ENCODE assay signal across 9 mouse cellular contexts in the genomic region with DNA sequence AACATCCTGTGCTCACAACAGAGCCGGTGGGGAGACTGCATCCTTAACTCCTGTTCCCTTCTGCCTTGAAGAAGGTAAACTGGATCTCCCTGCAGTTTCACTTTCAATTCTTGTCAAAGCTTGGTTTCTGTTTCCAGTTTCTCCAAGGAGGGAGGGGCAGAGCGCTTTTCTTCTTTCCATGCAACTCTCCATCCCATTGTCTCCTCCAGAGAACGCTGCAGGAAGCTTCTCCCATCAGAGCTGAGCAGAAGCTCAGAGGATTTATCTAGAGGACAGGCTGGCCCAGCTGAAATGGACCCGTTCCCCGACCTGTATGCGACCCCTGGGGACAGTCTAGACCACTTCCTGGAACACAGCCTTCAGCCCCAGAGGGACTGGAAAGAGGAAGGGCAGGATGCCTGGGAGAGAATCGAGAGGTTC. TPM values are rescaled to one million over a fixed set of nuclear protein-coding genes. Genes with fewer than 3 reads are reported as not detected.
DNase-seq lines count a peak whose midpoint lies in the region; ATAC-seq and TF ChIP-seq lines count a peak whose summit lies in the region.
"Had no signal": no experiment of that assay in that cellular context is flagged by ENCODE, and none has a peak within 500 bp of the region (broad histone marks: within the 10 kb centered on the region; RNA-seq: fewer than 3 reads in every experiment).

No protein-coding gene starts in this region.

- peaks cover 6 to 9% of the 10 kb centered on the region in 2 experiments; a peak in 2 of 4 replicates for H3K4me1 ChIP-seq in heart, embryonic 14.5 days (ENCODE audit: control insufficient read depth in 2 of 2, insufficient read depth in 2 of 2, low read length in 2 of 2)
- peaks cover 5% of the 10 kb centered on the region; the same call in 1 of the 2 replicates for H3K4me1 ChIP-seq in kidney, postnatal 0 days (replicated peaks; ENCODE audit: insufficient read depth, low read length)

- no peak for TF ChIP-seq CTCF in kidney, postnatal 0 days (IDR thresholded peaks at IDR 0.05; ENCODE audit: low read depth)

- H3K27ac ChIP-seq in heart, embryonic 14.5 days (replicated peaks in 1 of 2; ENCODE audit: control insufficient read depth in 1 of 2, insufficient read depth in 1 of 2, low read depth in 2 of 2, low read length in 2 of 2), result 0 out of 4 replicates have a peak overlapping the region, but pooled peaks of 1 of the 2 experiments have one; percentile 6
- H3K27ac ChIP-seq in kidney, postnatal 0 days, result peak overlapping the region; percentile 78
- H3K27ac ChIP-seq: midbrain, embryonic 12.5 days had no signal

- H3K4me2 ChIP-seq in heart, embryonic 14.5 days (ENCODE audit: low read length), result peak overlapping the region; percentile 62
- peak overlapping the region; percentile 47 for H3K4me2 ChIP-seq in kidney, postnatal 0 days (ENCODE audit: low read length)
- H3K4me2 ChIP-seq: midbrain, embryonic 12.5 days had no signal

- H3K9ac ChIP-seq in heart, embryonic 14.5 days (ENCODE audit: low read length), result peak overlapping the region; percentile 25
- H3K9ac ChIP-seq in kidney, postnatal 0 days (ENCODE audit: low read depth, low read length), result peak overlapping the region; percentile 32; the same call in 1 of the 2 replicates
- H3K9ac ChIP-seq: midbrain, embryonic 12.5 days had no signal

- DNase-seq in adrenal gland, adult 2 months, result peak; percentile 46
- no peak for DNase-seq in adrenal gland, adult 8-10 months
- DNase-seq in adrenal gland, postnatal 36 days, result peak; percentile 36 to 37
- peak; percentile 74 for DNase-seq in kidney, postnatal 0 days (ENCODE audit: low spot score)
- DNase-seq in lung, postnatal 4 days, result peak; percentile 33 to 41
- peak; percentile 16 for DNase-seq in thymus, postnatal 25 days
- DNase-seq in cerebellum, postnatal 36 days, result no peak

- peak overlapping the region; percentile 21 to 25 for H3K4me3 ChIP-seq in heart, embryonic 14.5 days (ENCODE audit: control insufficient read depth in 1 of 2, insufficient read depth in 1 of 2, low read depth in 1 of 2, low read length in 2 of 2)
- H3K4me3 ChIP-seq in kidney, postnatal 0 days (replicated peaks; ENCODE audit: low read depth, low read length), result peak overlapping the region; percentile 33
- H3K4me3 ChIP-seq: midbrain, embryonic 12.5 days had no signal

- no peaks in the 10 kb centered on the region for H3K27me3 ChIP-seq in heart, embryonic 14.5 days (ENCODE audit: control insufficient read depth, insufficient read depth, low read length)
- no peaks in the 10 kb centered on the region for H3K27me3 ChIP-seq in kidney, postnatal 0 days (ENCODE audit: insufficient read depth, low read length)
- H3K27me3 ChIP-seq: midbrain, embryonic 12.5 days had no signal

- 11% methylated on average over 7 of the region's 7 CpGs for WGBS in heart, embryonic 14.5 days
- WGBS in kidney, postnatal 0 days, result 10% methylated on average over 7 of the region's 7 CpGs

- H3K36me3 ChIP-seq in heart, embryonic 14.5 days (ENCODE audit: control insufficient read depth, insufficient read depth, low read length), result no peaks in the 10 kb centered on the region
- H3K36me3 ChIP-seq in kidney, postnatal 0 days (ENCODE audit: insufficient read depth, low read length), result no peaks in the 10 kb centered on the region
- H3K36me3 ChIP-seq: midbrain, embryonic 12.5 days had no signal

- ATAC-seq in heart, embryonic 14.5 days (ENCODE audit: insufficient number of reproducible peaks, insufficient read depth, low FRiP score, low read depth), result no peak
- no peak; the same call in 1 of the 2 replicates for ATAC-seq in kidney, postnatal 0 days (replicated peaks; ENCODE audit: low FRiP score, low read depth)

- H3K9me3 ChIP-seq in heart, embryonic 14.5 days (ENCODE audit: control insufficient read depth, low read length), result no peaks in the 10 kb centered on the region
- H3K9me3 ChIP-seq in kidney, postnatal 0 days (replicated peaks; ENCODE audit: low read length), result no peaks in the 10 kb centered on the region
- H3K9me3 ChIP-seq: midbrain, embryonic 12.5 days had no signal

RNA-seq across cellular contexts. Expression of a gene that starts 0.6 kb away (rescaled TPM):
- total RNA-seq in adrenal gland, adult 2 months (2021), result 10 to 100 TPM; 11.6 to 12.2 TPM
- 7.6 and 7.7 TPM in 2 replicates for polyA plus RNA-seq in adrenal gland, adult 2 months (2012; rRNA removed)
- total RNA-seq in adrenal gland, adult 8-10 months (2022), result 10 to 100 TPM; 12.0 to 16.8 (median 14.4) TPM
- 10 to 100 TPM; 14.9 to 17.2 TPM for total RNA-seq in adrenal gland, postnatal 36 days (2021)
- polyA plus RNA-seq in heart, embryonic 14.5 days (2014; fragmentation: Nextera tagmentation; extraction: Ambion mirVana), result 5.3 and 6.5 TPM in 2 replicates
- 19.9 and 24.1 TPM in 2 replicates for polyA plus RNA-seq in kidney, postnatal 0 days (2015; fragmentation: Nextera tagmentation; extraction: Ambion mirVana)

RNA-seq across cellular contexts. Expression of a gene that starts 25.7 kb away (rescaled TPM):
- 1 to 10 TPM in 1 of 2 experiments, under 1 TPM in 1; 0.98 to 1.3 TPM for total RNA-seq in adrenal gland, adult 2 months (2021)
- 5.0 and 7.4 TPM in 2 replicates for polyA plus RNA-seq in adrenal gland, adult 2 months (2012; rRNA removed)
- 1 to 10 TPM; 1.7 to 2.4 (median 2.0) TPM for total RNA-seq in adrenal gland, adult 8-10 months (2022)
- total RNA-seq in adrenal gland, postnatal 36 days (2021), result 1 to 10 TPM; 1.8 to 2.4 TPM
- 0.45 and 0.70 TPM in 2 replicates for polyA plus RNA-seq in heart, embryonic 14.5 days (2014; fragmentation: Nextera tagmentation; extraction: Ambion mirVana)
- polyA plus RNA-seq in kidney, postnatal 0 days (2015; fragmentation: Nextera tagmentation; extraction: Ambion mirVana), result 3.1 and 3.2 TPM in 2 replicates

RNA-seq across cellular contexts. Expression of a gene that starts 38.9 kb away (rescaled TPM):
- not detected for total RNA-seq in adrenal gland, adult 2 months (2021)
- polyA plus RNA-seq in adrenal gland, adult 2 months (2012; rRNA removed), result not detected in 2 replicates
- not detected for total RNA-seq in adrenal gland, adult 8-10 months (2022)
- total RNA-seq in adrenal gland, postnatal 36 days (2021), result not detected
- polyA plus RNA-seq in heart, embryonic 14.5 days (2014; fragmentation: Nextera tagmentation; extraction: Ambion mirVana), result not detected in 2 replicates
- polyA plus RNA-seq in kidney, postnatal 0 days (2015; fragmentation: Nextera tagmentation; extraction: Ambion mirVana), result not detected in 2 replicates

RNA-seq across cellular contexts. Expression of a gene that starts 43.9 kb away (rescaled TPM):
- not detected for total RNA-seq in adrenal gland, adult 2 months (2021)
- not detected in 2 replicates for polyA plus RNA-seq in adrenal gland, adult 2 months (2012; rRNA removed)
- total RNA-seq in adrenal gland, adult 8-10 months (2022), result not detected
- not detected for total RNA-seq in adrenal gland, postnatal 36 days (2021)
- not detected in 2 replicates for polyA plus RNA-seq in heart, embryonic 14.5 days (2014; fragmentation: Nextera tagmentation; extraction: Ambion mirVana)
- not detected in 2 replicates for polyA plus RNA-seq in kidney, postnatal 0 days (2015; fragmentation: Nextera tagmentation; extraction: Ambion mirVana)
- polyA plus RNA-seq: midbrain, embryonic 12.5 days had no signal

RNA-seq across cellular contexts. Expression of a gene that starts 44.6 kb away (rescaled TPM):
- 10 to 100 TPM; 36.2 to 55.3 TPM for total RNA-seq in adrenal gland, adult 2 months (2021)
- 24.5 and 28.1 TPM in 2 replicates for polyA plus RNA-seq in adrenal gland, adult 2 months (2012; rRNA removed)
- total RNA-seq in adrenal gland, adult 8-10 months (2022), result 10 to 100 TPM; 46.4 to 59.2 (median 54.2) TPM
- 10 to 100 TPM; 41.4 to 45.7 TPM for total RNA-seq in adrenal gland, postnatal 36 days (2021)
- polyA plus RNA-seq in heart, embryonic 14.5 days (2014; fragmentation: Nextera tagmentation; extraction: Ambion mirVana), result 38.5 and 38.8 TPM in 2 replicates
- polyA plus RNA-seq in kidney, postnatal 0 days (2015; fragmentation: Nextera tagmentation; extraction: Ambion mirVana), result 75.3 and 79.6 TPM in 2 replicates

Comparison
In these comparisons a context has a peak if more than half of its experiments do, and no peak if none do; other contexts are left out.
1. DNase-seq: peak in adrenal gland, adult 2 months (single experiment), adrenal gland, postnatal 36 days (2 of 2), kidney, postnatal 0 days (single experiment), lung, postnatal 4 days (2 of 2) and thymus, postnatal 25 days (single experiment); none in adrenal gland, adult 8-10 months (single experiment) and cerebellum, postnatal 36 days (0 of 2).